Mouse (Mus musculus): ENCODE results near the gene Gm49336.

Gm49336 gene

DNA sequence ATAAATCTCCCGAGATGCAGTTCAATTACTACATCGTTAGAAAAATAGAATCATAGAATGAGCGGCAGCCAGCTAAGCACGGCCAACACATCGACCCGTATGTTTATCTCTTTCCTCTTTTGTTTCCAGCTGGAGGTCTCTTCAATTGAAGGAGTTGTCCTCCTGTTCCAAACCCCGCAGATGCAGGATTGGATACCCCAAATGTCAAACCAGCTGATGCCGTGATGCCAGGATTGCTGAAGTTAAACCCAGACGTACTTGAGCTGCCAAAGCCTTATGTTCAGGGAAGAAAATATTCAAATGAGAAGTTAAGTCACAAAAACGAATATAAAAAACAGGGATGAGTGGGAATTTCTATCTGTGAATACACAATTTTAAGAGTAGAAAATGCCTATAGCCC, 31.4 kb downstream of the Gm49336 start:
- DNase-seq: no peak

DNA sequence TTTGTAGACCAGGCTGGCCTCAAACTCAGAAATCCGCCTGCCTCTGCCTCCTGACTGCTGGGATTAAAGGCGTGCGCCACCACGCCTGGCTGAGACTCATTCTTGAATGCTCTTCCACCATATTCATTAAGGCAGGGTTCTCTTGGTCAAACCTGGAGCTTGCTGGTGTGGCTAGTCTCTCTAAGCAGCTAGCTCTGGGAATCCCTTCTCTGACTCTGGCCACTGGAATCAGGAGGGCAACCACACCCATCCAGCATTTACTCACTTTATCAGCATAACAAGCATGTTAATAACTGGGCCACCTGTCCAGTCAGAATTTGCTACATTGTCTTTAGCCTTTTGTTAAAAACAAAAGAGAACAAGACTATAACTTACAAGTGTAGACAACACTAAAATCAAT, 33.7 kb downstream of the Gm49336 start:
- no peak for DNase-seq

DNA sequence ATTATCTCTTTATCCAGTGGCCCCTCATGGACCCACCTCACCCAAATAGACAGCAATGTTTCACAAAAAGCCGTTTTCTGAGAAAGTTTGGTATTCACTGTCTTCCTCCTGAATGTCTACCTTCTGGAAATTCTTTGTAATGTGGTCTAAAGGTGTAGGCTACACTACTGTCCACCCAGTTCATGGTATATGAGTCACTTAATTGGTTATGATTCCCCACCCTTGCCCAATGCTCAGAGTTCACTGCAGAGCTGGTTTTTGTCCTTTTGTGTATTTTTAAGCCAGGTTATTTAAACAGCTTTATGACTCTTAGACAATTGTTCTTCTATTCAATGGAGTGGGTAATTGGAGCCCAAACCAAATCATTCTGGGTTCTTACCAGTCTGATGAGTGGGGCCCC, 35.2 kb downstream of the Gm49336 start:
- DNase-seq: no peak

DNA sequence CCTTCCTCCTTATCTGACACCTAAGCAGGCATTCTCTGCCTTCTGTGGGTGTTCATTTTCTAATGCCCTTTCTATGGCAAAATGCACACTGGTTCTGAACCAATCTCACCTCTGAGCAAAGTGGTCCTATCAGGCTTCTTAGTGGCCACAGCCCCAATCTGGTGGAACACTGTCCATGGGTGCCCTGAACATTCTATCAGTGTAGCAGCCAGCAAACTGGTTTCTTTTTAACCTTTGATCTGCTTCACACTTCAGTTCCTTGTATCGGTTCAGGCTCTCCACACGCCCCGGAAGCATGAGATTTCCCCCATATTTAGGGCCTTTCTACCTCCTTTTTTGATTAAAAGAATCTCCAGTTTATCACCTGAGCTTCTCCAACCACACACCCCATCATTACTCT, 36.3 kb downstream of the Gm49336 start:
- no peak for DNase-seq

DNA sequence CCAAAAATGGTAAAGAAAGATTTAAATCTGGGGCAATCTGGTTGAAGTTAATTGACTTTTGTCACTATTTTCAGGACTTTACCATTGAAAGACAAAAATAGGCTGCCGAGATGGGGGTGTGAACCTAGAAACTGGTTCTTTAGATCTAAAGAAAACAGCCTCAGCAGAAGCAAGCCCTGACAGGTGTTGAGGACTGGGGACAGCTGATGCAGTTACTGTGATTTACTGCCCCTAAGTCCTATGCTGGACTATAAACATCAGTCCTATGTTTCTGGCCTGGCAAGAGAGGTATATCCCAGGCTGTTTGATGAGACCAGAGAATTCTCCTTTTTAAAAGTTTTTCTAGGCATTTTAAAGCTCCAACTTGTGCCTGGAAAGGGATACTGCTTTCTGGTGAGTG, 37.3 kb downstream of the Gm49336 start:
- no peak for DNase-seq

DNA sequence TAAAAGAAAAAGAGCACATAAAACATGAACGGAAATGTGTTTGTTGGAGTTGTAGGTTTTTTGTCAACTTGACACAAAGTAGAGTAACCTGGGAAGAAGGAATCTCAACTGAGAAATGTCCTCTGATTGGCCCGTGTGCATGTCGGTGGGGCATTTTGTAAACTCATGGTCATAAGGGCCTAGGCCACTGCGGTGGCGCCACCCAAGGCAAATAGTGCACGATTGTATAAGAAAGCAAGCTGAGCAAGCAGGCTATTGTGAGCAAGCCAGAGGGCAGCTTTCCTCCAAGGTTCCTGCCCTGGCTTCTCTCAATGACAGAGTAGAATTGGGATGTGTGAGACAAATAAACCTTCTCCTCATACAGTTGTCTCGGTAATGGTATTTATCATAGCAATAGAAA, 42.1 kb downstream of the Gm49336 start:
- DNase-seq: no peak

DNA sequence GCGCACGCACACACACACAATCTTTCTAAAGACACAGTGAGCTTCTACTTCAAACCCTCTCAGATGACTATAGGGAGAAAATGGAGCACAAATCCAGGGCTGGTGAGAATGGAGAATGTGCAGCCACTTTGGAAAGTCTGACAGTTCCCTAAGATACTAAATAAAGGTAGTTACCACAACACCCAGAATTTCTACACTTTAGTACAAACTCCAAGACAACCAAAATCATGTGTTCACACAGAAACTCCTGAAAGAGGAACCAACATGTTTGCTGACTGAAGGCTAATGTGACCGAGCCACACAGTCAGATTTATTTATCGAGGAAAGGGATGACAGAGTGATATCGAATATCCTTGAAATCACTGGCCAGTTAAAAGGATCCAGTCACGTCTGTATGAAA, 46.3 kb downstream of the Gm49336 start:
- no peak for DNase-seq

DNA sequence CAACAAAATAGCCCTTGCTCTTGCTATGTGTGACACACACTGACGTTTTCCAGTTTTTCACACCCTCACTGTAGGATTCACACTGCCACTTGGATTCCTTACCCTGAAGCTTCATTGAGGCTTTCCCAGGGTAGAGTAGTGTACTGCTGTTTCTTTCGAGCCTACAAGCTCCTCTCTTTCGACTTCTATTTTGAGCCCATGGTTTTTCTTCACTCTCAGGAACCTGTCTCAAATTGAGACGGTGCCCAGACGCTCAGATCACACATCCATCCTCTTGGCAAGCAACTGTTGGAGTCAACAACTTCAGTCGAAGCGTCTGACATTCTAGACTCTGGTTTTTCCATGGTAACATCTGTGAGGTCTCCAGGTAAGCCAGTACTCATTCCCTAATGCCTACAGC, 54.4 kb downstream of the Gm49336 start, which contains the start of gene Atp8a2:
Gene Atp8a2 (minus strand): TSS at position 296 of the 400 bp plus-strand sequence.
- DNase-seq: no peak

DNA sequence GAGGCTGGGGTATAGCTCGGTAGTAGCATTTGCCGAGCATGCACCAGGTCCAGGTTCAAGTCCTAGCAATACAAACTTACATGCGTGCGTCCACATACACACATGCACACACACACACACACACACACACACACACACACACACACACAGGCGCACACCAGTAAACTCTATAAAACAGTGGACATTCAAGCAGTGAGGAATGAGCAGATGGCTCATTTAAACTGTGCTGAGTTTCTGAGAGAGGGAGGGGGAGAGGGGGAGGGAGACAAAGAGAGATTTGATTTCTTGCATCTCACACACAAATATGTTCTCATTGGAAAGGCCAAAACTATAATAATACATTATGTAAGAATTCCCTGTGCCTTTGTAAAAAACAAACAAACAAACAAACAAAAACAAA, 55.3 kb downstream of the Gm49336 start:
- DNase-seq: peak; percentile 16 to 17

DNA sequence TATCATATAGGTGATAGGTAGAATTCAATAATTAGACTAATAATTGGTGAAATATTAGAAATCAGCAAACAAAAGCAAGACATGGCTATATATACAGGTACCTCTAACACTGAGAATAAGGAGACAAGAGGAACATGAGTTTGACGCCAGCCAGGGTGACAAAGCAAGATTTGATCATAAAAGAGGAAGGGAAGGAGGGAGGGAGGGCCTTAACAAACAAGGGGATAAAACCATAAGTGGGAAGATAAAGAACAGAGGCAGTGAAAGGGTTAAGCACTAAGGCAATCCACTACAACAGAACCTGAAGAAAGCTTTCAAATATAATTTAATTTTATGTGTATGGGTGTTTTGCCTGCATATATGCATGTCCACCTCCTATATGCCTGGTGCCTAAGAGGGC, 56.7 kb downstream of the Gm49336 start:
- no peak for DNase-seq

DNA sequence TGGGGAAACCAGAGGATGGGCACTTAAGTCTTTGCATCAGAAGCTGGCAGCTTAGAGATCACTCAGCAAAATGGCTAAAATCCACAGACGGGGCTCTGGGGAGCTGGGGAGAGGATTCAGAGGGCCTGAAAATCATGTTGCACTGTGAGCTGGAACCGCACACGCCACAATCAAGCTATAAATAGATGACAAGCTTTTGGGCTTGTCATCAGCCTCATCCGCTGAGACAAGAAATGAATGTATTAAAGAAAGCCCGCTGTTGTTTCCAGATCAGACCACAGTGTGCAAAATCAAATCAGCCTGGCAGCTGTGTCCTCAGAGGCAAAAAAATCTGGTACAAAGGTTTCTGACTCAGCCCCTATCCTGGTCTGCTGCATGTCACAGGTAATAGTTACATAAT, 61.5 kb downstream of the Gm49336 start:
- no peak for DNase-seq

DNA sequence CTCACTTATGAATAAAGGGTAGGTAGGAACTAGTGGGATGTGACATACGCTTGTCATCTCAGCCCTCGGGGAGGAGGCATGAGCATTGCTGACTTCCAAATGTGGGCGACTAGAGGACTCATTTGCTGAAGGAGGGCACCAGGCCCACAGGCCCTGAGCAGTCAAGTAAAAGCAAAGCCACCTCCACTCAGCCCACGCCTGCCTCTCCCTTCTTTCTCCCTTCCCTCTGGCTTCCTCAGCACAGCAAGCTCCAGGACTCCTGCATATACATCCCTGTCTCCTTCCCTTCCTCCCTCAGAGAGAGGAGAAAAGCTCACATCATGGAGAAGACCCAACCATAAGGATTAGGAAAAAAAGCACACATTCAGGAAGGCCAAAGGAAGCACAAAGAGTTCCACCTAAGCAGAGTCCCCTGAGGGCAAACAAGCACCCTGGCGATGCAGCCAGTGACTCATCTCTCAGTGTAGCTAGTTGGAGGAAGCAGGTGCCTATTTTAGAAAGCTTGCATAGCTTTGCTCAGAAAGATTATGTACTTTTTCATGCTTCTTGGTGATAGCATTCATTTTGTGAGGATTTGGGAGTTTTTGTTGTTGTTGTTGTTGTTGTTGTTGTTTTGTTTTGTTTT, 63.0 kb downstream of the Gm49336 start:
- no peak for DNase-seq

DNA sequence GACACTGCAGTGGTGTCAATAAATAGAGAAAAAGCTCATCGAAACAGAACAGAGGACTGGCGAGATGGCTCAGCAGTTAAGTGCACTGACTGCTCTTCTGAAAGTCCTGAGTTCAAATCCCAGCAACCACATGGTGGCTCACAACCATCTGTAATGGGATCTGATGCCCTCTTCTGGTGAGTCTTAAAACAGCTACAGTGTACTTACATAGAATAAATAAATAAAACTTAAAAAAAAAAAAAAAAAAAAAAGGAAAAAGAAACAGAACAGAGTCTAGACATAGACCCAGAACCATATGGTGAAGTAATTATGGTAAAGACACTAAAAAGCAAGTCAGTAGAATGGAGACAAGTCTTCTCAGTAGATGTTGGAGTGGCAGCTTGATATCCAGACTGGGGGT, 70.0 kb downstream of the Gm49336 start:
- no peak for DNase-seq

DNA sequence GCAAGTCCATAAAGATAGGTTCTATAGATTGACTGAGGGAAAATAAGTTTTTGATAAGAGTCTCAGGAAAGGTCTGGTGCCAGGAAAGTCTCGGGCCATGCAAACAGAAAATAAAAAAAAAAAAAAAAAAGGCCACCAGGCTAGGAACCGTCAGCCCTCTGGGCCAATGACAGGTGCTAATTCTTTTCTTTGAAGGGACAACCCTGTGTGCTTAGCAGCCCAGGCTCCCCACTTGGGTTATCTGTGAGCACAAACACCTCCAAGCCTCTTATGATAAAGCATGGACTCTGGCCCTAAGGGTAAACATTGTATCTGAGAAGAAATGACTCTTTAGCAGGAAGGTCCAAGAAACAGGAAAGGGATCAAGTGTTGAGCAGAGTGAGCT, 72.7 kb downstream of the Gm49336 start:
- no peak for DNase-seq

DNA sequence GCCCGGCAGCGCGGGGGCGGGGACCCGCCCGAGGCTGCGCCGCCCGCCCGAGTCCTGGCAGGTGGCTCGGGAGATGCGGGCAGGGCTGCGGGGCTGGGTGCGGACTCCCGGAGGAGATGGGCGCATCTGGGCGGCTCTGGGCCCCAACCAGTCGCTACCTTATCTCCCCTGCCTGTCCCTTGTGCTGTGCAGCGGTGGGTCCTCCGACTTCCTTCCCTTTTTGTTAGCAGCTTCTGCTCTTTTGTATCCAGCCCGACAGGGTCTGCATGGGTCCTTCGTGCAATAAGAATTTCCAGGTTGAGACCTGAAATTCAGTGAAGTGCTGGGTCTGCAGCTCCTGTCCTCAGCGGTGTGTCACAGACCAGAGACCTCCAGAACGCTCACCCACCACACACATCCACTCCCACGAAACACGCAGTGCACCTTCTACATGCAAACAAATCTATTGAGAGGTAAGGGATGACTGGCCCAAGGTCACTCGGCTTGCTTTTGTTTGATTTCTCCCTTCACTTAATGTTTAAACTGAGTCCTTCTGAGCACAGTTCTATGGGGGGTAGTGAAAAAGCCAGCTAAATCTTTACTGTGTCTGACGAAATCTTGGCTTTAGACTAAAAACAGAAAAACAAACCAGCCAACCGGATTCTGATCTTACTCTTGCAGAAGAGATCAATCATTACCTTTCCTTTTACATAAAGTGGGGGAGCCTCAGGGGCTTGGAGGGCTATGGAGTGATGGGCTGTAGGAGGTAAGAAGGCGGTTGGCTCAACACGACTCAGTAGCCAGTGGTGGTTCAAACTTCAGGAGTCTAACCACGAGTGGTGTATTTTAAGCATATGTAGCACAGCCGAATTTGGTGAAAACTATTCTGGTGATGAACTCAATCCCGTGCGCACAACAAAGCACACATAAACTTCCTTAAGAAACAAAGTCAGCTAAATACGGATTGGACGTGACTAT, 73.4 kb downstream of the Gm49336 start:
- DNase-seq: no peak

DNA sequence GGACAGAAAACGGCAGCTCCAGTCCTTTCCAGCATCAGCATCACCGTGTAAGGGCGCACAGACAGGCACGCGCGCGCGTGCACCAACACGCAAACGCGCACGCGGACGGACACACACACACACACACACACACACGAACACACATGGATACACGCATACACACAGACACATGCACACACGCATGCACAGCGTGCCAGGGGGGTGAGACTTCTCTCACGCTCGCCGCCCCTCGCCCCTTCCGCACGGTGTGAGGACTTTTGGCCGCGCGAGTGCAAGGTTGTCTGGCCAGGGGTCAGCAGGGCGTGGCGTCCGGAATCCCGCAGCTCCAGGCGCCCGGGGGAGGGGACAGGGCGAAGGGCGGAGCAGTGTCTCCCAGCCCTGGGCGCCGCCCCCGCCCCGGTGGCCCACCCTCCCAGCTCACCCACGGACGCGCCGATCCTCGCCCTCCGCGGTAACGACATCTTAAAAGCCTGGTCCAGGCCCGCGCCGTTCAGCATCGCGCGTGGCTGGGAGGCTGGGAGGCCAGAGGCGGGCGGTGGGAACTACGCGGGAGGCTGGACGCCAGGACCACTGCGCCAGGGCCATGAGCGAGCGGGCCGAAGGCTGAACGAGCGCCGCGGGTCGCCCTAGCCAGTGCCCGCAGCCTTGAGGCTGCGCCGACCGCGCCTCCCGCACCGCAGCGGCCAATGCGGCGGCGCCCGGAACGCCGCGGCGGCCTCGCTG, 74.3 kb downstream of the Gm49336 start:
- DNase-seq: peak; percentile 64 to 80

DNA sequence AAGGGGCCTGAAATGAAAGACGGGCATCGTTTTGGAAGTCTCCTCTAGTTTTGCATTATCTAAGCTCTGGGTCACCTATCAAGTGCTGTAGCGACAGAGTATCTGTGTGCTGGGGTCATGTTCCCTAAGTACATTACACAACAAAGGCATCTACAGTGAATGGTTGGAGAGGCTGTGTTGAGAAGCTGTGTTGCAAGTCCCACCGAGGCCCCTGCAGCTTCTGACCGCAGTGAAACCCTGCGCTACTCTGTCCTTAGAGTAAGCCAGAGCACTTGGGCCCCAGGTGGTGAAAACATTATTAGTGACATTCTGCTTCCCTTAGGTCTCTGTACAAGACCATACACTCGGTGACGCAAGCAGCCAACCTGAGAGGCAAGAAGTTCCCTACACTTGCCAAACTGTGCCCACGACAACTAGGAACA, 74.8 kb downstream of the Gm49336 start:
- no peak for DNase-seq

DNA sequence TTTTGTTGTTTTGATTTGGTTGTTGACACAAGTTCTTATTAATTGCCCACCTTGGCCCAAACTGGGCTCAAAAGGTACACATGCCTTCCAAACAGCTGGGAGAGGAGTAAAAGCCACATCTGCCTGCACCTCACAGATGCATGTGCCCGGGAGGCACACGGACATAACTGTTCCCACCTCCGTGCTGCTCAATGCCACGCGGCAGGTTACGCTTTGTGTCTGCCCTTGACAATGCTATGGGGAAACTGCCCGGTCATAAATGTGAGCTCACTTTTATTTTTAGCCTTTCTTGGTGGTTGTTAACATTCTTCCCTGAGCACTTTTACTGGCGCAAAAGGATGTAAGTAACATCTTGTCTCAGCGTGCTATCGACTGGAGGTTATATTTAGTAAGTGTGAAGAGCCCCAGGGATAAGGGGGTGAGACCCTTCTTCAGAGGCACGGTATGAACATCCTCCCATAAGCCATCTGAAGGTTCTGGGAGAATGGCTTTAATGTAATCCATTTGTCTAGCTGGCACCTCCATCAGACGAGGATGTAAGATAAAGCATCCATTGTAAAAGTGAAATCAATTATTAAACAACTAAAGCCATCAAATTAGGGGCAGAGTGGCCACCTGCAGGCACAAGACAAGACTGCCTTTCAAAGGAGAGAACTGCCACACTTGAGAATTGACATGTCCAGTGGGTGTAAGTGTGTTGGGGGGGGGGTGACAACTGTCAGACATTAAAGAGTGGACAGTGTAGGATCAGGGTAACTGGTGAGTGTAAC, 78.8 kb downstream of the Gm49336 start:
- DNase-seq: no peak

DNA sequence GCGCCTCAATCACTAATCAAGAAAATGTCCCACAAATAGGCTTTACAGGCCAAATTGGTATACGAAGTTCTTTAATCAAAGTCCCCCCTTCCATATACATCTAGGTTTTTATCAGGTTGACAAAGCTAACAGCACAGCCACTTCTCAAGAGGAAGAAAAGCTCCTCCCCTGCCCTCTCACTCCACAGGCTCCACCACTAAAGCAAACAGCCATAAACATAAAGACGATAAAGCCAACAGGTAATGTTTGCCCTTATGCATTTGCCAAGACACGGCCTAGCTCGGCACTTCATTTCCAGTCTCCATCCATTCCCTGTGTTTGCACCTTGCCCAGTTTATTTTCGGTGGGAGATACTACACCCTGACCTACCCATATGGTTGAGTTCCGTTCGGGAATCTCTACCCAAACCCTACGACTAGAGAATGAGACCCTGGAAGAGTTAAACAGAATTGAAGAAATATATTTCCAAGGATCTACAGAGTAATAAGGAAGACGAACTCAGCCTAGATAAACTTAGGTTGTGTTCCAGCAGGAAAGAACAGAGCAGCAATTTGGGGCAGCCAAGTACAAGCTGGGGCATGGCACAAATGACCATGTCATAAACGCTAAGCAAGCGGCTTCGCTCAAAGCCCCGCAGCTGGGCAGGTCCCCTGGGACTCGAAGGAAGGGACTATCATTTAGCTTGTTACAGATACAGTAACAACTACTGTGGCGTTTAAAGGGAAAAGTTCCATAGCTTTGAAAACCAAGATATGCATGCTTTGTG, 80.3 kb downstream of the Gm49336 start:
- no peak for DNase-seq

DNA sequence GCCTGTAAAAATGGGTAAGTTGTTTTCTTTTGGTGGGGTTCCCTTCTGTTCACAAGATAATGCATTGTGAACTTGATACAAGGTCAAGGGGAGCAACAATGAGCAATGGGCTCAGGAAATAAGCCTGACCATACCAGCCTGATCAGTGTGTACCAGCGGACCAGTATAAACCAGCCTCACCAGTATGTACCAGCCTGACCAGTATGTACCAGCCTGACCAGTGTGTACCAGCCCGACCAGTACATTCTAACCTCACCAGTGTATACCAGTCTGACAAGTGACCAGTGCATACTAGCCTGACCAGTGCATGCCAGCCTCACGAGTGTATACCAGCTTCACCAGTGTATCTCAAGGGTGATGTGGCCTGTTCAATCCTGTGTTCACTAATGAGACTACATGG, 87.9 kb downstream of the Gm49336 start:
- DNase-seq: no peak
